Mouse (Mus musculus) midbrain, embryonic 10.5 days (tissue): ENCODE measurements at regions not wholly inside any gene's neighbourhood (a gene's known extent, or its start where the extent isn't known, plus 50 kb on each side); places are given as distances from the start of the nearest gene placed in this dataset.
A peak's percentile ranks its signal among the peaks of the same experiment; 100 is the strongest.

Experiments
- DNase-seq: peaks from one replicate; pipeline ENCODE4 v3.0.0-alpha.2; 2017; ENCODE audit warnings: low spot score
- H3K27ac ChIP-seq: fragments of 300-500 bp; sonication (generic); replicated peaks from 2 replicates; pipeline ENCODE4 v1.5.1; 2016; ENCODE audit warnings: mild to moderate bottlenecking
- H3K27me3 ChIP-seq: fragments of 300-500 bp; sonication (generic); 2 replicates; pipeline ENCODE4 v1.6.1; 2016; ENCODE audit warnings: low read depth, mild to moderate bottlenecking; ENCODE audit not compliant: poor library complexity, severe bottlenecking
- H3K36me3 ChIP-seq: fragments of 300-500 bp; sonication (generic); 2 replicates; pipeline ENCODE4 v1.6.1; 2016; ENCODE audit warnings: mild to moderate bottlenecking, moderate library complexity
- H3K4me1 ChIP-seq: fragments of 300-500 bp; sonication (generic); 2 replicates; pipeline ENCODE4 v1.6.1; 2016
- H3K4me3 ChIP-seq: fragments of 300-500 bp; sonication (generic); 2 replicates; pipeline ENCODE4 v1.5.1; 2016; ENCODE audit warnings: mild to moderate bottlenecking, moderate library complexity
- H3K9me3 ChIP-seq: fragments of 300-500 bp; sonication (generic); replicated peaks from 2 replicates; pipeline ENCODE4 v1.6.1; 2016; ENCODE audit warnings: mild to moderate bottlenecking
- WGBS: fragments of 180-500 bp; shearing (Covaris S2); methylation state at CpG from one replicate; pipeline ENCODE4 v1.1.7; 2016; 5-methylcytosine and 5-hydroxymethylcytosine counted together

GRCm38 (mm10) chr10:111111020-111111419 is 53.5 kb upstream of the Osbpl8 start:
- no peak for DNase-seq
- peaks cover 3% of the 10 kb centered on the region; the same call in 1 of the 2 replicates for H3K4me1 ChIP-seq
- WGBS = 81% methylated on average over 10 of the region's 10 CpGs
- H3K27ac ChIP-seq = no peak overlapping the region
- no peaks in the 10 kb centered on the region for H3K36me3 ChIP-seq
- H3K4me3 ChIP-seq = no peak overlapping the region
- no peaks in the 10 kb centered on the region for H3K27me3 ChIP-seq
- no peaks in the 10 kb centered on the region for H3K9me3 ChIP-seq

- H3K4me3 ChIP-seq = 0 out of 2 replicates have a peak overlapping the region, but pooled peaks have one; percentile 18
- DNase-seq = peak; percentile 60
- no peaks in the 10 kb centered on the region for H3K27me3 ChIP-seq
- H3K9me3 ChIP-seq = no peaks in the 10 kb centered on the region
- WGBS = 53% methylated on average over 24 of the region's 24 CpGs
- H3K27ac ChIP-seq = no peak overlapping the region
- no peaks in the 10 kb centered on the region for H3K36me3 ChIP-seq
- peaks cover 3% of the 10 kb centered on the region; the same call in 1 of the 2 replicates for H3K4me1 ChIP-seq
Observed at GRCm38 (mm10) chr10:111108658-111109633, 55.6 kb upstream of the Osbpl8 start.

- H3K27me3 ChIP-seq = no peaks in the 10 kb centered on the region
Observed at GRCm38 (mm10) chr10:111107852-111108251, 56.7 kb upstream of the Osbpl8 start.

DNA sequence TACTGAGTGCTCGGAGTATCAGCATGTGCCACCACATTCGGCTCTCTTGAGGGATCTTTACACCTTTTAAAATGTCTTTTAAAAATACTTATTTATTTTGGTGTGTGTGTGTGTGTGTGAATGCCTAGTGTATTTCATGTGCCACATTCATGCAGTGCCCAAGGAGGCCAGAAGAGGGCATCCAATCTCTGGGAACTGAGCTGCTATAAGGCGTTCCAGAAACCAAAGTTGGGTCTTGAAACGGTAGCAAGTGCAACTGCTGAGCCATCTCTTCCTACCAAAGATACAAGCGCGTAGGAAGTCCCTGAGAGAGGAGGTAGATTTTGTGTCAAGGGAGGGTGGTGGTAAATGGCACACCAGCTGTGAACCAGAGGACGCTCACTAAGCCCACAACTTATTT is 57.2 kb upstream of the Osbpl8 start:
- H3K9me3 ChIP-seq = no peaks in the 10 kb centered on the region
- no peak overlapping the region for H3K27ac ChIP-seq
- H3K4me1 ChIP-seq = no peaks in the 10 kb centered on the region
- H3K27me3 ChIP-seq = no peaks in the 10 kb centered on the region
- no peaks in the 10 kb centered on the region for H3K36me3 ChIP-seq
- peak; percentile 42 for DNase-seq
- WGBS = 75% methylated on average over 7 of the region's 7 CpGs
- no peak overlapping the region for H3K4me3 ChIP-seq

More at GRCm38 (mm10) chr10:111107852-111108251, 56.7 kb upstream of the Osbpl8 start:
- no peaks in the 10 kb centered on the region for H3K36me3 ChIP-seq
- no peak overlapping the region for H3K27ac ChIP-seq
- no peak for DNase-seq
- no peaks in the 10 kb centered on the region for H3K4me1 ChIP-seq
- no peaks in the 10 kb centered on the region for H3K9me3 ChIP-seq
- H3K4me3 ChIP-seq = no peak overlapping the region
- 87% methylated on average over 5 of the region's 5 CpGs for WGBS

DNA sequence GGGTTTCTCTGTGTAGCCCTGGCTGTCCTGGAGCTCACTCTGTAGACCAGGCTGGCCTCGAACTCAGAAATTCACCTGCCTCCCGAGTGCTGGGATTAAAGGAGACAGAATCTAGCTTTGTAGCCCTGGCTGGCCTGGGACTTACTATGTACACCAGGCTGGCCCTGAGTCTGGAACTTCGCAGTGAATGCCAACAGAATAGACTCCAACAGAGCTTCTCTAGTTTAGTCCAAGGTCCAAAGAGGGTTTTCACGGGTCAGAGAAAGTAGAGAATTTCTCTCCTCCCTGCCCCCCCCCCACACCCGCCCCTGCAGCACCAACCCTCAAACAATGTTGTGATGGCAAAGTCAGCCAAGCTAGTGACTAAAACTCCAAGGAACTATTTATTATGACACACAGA is 58.1 kb upstream of the Osbpl8 start:
- Histone ChIP-seq H3K9me3 (no peaks in the 10 kb centered on the region), H3K27me3 (no peaks in the 10 kb centered on the region), H3K36me3 (no peaks in the 10 kb centered on the region), H3K4me1 (no peaks in the 10 kb centered on the region), H3K27ac (no peak overlapping the region), H3K4me3 (no peak overlapping the region)
- no peak for DNase-seq
- 80% methylated on average over 5 of the region's 5 CpGs for WGBS

DNA sequence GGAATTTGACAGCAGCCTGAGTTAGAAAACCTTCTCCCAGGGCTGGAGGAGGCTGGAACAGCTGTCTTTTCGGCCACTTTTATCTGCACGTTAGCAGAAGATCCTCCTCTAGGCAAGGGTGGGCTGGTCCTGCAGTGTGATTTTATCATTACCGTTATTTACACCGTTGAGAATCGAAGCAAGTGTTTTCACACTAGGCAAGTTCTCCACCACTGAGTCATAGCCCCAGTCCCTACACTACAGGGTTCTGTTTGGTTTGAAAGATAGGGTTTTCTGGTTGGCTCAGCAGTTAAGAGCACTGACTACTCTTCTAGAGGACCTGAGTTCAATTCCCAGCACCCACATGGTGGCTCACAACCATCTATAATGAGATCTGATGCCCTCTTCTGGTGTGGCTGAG is 58.9 kb upstream of the Osbpl8 start:
- Histone ChIP-seq H3K36me3 (no peaks in the 10 kb centered on the region), H3K27me3 (no peaks in the 10 kb centered on the region), H3K4me3 (no peak overlapping the region), H3K4me1 (no peaks in the 10 kb centered on the region), H3K27ac (no peak overlapping the region), H3K9me3 (no peaks in the 10 kb centered on the region)
- WGBS = 96% methylated on average over 5 of the region's 5 CpGs
- DNase-seq = no peak

- DNase-seq = no peak
- Histone ChIP-seq H3K4me1 (peaks cover 11% of the 10 kb centered on the region), H3K27me3 (no peaks in the 10 kb centered on the region), H3K4me3 (no peak overlapping the region), H3K9me3 (no peaks in the 10 kb centered on the region), H3K27ac (no peak overlapping the region), H3K36me3 (no peaks in the 10 kb centered on the region)
- WGBS = 85% methylated on average over 5 of the region's 5 CpGs
Observed at GRCm38 (mm10) chr10:111103512-111103911, 61.0 kb upstream of the Osbpl8 start.

- no peaks in the 10 kb centered on the region for H3K36me3 ChIP-seq
- H3K27ac ChIP-seq = no peak overlapping the region
- DNase-seq = no peak
- H3K4me1 ChIP-seq = peaks cover 11% of the 10 kb centered on the region
- WGBS = 87% methylated on average over 14 of the region's 14 CpGs
- no peaks in the 10 kb centered on the region for H3K9me3 ChIP-seq
- no peak overlapping the region for H3K4me3 ChIP-seq
- H3K27me3 ChIP-seq = no peaks in the 10 kb centered on the region
Observed at GRCm38 (mm10) chr10:111103086-111103485, 61.5 kb upstream of the Osbpl8 start.

DNA sequence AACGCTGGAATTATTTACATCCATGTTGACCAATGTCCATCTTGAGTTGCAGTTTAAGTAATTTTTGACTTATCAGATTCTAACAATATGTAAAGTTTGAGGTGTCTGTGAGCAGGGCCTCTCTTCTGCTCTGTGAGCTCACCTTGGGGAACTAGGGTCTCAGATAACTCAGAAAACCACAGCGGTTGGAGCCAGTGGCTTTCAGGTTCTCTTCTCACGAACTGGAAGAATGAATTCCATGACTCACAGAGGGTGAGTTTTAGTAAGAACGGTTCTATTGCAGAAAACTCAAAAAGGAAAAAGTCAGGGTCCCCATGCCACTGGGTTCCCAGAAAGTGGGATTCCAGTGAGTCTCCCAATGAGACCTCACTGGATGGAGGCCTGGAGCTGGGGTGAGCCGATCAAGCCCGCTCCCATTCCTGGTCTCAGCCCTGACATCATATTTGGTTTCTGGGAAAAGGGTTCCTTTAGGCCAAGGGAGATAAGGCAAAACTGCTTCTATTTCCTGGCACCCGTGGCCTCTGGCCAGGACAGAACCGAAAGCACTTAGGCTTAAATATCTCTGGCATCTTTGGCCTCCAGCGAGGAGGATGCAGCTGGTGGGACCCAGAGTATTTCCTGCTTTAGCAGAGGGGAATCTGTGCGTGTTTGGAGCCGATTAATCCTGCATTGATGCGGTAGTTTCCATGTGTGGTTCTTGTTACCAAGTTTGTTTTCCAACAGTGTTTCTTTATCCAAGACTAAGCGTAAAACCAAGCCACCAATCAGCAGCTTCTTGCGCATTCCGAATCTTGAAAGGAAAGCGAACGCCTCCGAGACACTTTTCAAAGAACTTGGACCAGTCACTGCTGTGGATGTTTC is 62.4 kb upstream of the Osbpl8 start:
- H3K9me3 ChIP-seq = no peaks in the 10 kb centered on the region
- H3K4me3 ChIP-seq = no peak overlapping the region
- no peak for DNase-seq
- no peaks in the 10 kb centered on the region for H3K36me3 ChIP-seq
- WGBS = 83% methylated on average over 18 of the region's 18 CpGs
- H3K4me1 ChIP-seq = peaks cover 15% of the 10 kb centered on the region
- H3K27ac ChIP-seq = no peak overlapping the region
- H3K27me3 ChIP-seq = no peaks in the 10 kb centered on the region

- H3K4me3 ChIP-seq = no peak overlapping the region
- WGBS = 49% methylated on average over 7 of the region's 7 CpGs
- peak overlapping the region; percentile 84 for H3K27ac ChIP-seq
- DNase-seq = peak; percentile 73
- H3K9me3 ChIP-seq = no peaks in the 10 kb centered on the region
- H3K27me3 ChIP-seq = no peaks in the 10 kb centered on the region
- peaks cover 16% of the 10 kb centered on the region for H3K4me1 ChIP-seq
- H3K36me3 ChIP-seq = no peaks in the 10 kb centered on the region
Observed at GRCm38 (mm10) chr10:111099812-111100464, 64.6 kb upstream of the Osbpl8 start.

DNA sequence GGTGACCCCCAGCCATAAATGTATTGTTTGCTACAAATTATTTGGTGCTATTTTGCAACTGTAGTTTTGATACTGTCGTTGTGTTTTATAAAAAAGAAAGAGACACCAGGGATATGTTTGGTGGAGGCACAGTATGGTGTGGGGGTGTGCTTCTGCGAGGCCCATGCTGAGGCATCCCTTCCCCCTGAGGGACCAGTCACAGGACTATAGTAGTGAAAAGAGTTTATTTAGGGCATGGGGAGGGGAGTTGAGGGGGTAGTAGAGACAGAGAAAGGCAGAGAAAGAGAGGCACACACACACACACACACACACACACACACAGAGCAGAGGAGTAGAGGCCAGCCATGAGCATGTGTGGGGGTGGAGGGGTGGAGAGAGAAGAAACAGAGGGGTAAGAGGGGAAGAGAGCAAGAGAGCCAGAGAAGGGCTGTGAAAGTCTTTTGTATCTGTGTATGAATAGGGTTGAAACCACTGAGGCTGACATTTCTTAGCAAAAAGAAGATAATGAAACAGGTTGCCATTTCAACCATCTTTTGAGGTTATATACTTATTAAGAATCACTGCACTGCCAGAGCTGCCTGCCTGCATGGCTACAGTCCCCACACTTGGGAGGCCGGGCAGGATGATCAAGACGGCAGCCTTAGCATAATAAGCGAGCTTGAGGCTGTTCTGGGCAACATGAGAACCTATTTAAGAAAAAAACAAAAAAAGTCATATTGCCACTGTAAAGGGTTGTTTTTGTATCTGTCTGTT is 65.3 kb upstream of the Osbpl8 start:
- Histone ChIP-seq H3K4me3 (no peak overlapping the region), H3K36me3 (no peaks in the 10 kb centered on the region), H3K4me1 (peaks cover 16% of the 10 kb centered on the region), H3K27me3 (no peaks in the 10 kb centered on the region), H3K9me3 (no peaks in the 10 kb centered on the region), H3K27ac (peak overlapping the region; percentile 84)
- DNase-seq = no peak
- WGBS = 74% methylated on average over 5 of the region's 5 CpGs

DNA sequence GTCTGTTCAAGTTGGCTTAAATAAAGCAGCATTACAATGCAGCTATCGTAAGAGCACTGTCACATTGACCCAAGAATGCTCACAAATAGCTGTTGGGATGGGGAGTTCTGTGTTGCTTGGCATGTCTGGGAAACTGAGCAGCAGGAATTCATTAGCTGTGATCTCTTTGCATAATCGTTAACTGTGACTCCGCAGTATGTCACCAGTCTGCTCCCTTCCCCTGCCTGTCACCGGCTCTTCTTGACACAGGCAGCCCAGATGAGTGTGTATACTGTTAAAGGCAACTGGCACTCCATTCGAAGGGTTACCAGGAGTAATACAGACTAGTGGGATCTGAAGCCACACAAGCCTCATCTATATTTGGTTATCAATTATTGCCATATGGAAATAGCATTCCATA is 67.3 kb upstream of the Osbpl8 start:
- H3K27ac ChIP-seq = no peak overlapping the region
- WGBS = 83% methylated on average over 5 of the region's 5 CpGs
- peaks cover 16% of the 10 kb centered on the region for H3K4me1 ChIP-seq
- no peak overlapping the region for H3K4me3 ChIP-seq
- H3K27me3 ChIP-seq = no peaks in the 10 kb centered on the region
- H3K9me3 ChIP-seq = no peaks in the 10 kb centered on the region
- no peak for DNase-seq
- no peaks in the 10 kb centered on the region for H3K36me3 ChIP-seq
